Mouse (Mus musculus): Measurements from ENCODE around the gene Gm27027. TPM values are rescaled to one million over a fixed set of nuclear protein-coding genes. Genes with fewer than 3 reads are reported as not detected.

The Gm27027 gene
- polyA plus RNA-seq, 1 experiment from 2014 or later = not detected

- DNase-seq (ENCODE audit: low spot score) (no peak), ATAC-seq (replicated peaks; ENCODE audit: low FRiP score, low TSS enrichment, low read depth) (no peak)
- H3K36me3 ChIP-seq (ENCODE audit: control insufficient read depth, insufficient read depth, low read length) = no peaks in the 10 kb centered on the region
- no peaks in the 10 kb centered on the region for H3K9me3 ChIP-seq (ENCODE audit: control insufficient read depth, low read length)
- no peak overlapping the region for H3K4me3 ChIP-seq (ENCODE audit: low read depth, low read length)
- H3K27me3 ChIP-seq (replicated peaks; ENCODE audit: control insufficient read depth, insufficient read depth, low read length) = no peaks in the 10 kb centered on the region
- no peak overlapping the region for H3K27ac ChIP-seq (ENCODE audit: low read depth)
- WGBS = 57% methylated on average over 6 of the region's 6 CpGs
- no peak overlapping the region for H3K9ac ChIP-seq (ENCODE audit: low read length)
- H3K4me1 ChIP-seq (replicated peaks; ENCODE audit: control insufficient read depth, insufficient read depth, low read length) = no peaks in the 10 kb centered on the region
- no peak overlapping the region for H3K4me2 ChIP-seq (ENCODE audit: low read length)
These were observed 28.5 kb upstream of the Gm27027 start for GRCm38 (mm10) chr2:94024637-94025036.

DNA sequence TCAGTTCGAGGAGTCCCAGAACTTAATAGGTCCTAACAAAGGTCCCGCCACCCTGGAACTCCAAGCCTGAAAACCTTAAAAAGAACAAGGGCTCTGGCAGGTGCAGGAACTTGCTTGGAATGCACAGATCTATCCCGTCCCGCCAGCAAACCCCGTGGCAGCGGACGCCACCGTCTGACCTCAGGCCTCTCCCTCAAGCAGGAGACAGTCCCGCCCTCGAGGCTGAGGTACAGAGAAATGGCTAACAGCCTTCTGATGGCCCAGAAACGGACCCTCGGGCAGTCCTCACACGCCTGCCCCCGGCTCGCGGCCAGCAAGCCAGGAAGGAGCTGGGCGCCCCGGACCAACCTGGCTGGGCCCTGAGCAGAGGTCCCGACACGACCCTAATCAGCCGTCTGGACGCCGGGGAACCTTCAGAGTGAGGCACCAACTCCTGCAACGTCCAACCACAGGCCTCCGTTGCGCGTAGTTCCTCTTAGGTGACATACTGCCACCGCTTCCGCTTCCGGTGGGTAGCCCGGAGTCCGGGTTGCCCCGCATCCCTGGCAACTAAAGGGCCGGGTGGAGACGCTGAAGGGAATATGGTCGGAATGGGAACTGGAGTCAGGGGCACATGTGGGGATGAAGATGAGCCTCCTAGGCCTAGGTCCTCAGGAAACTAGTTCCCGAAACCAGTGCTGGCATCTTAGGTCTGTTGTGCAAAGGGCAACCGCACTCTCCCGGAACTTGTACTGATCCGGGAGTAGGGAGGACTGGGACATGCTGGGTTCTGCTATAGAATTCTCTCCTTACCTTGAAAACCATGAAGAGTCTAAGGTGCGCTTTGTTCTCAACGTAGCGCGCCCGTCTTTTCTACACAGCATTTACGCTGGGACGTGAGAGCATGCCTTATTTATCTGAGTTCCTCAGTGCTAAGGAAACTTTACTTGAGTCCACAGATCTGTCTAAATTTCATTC lies 14.5 kb upstream of the Gm27027 start, which contains the start of gene Alkbh3:
TSS of gene Alkbh3 (minus strand) at position 473 of the 957 bp plus-strand sequence.
- WGBS = 6% methylated on average over 47 of the region's 47 CpGs

GRCm38 (mm10) chr2:94002331-94002730 lies 6.2 kb upstream of the Gm27027 start:
- no peak overlapping the region for H3K4me3 ChIP-seq (ENCODE audit: low read depth, low read length)
- no peaks in the 10 kb centered on the region for H3K9me3 ChIP-seq (ENCODE audit: control insufficient read depth, low read length)
- peaks cover 93% of the 10 kb centered on the region for H3K36me3 ChIP-seq (ENCODE audit: control insufficient read depth, insufficient read depth, low read length)
- ATAC-seq (replicated peaks; ENCODE audit: low FRiP score, low TSS enrichment, low read depth) = 0 out of 2 replicates have a peak, but pooled peaks have one; percentile 40
- WGBS = 8% methylated on average over 2 of the region's 2 CpGs
- H3K4me2 ChIP-seq (ENCODE audit: low read length) = no peak overlapping the region
- no peak overlapping the region for H3K27ac ChIP-seq (ENCODE audit: low read depth)
- no peak overlapping the region for H3K9ac ChIP-seq (ENCODE audit: low read length)
- H3K27me3 ChIP-seq (replicated peaks; ENCODE audit: control insufficient read depth, insufficient read depth, low read length) = no peaks in the 10 kb centered on the region
- no peaks in the 10 kb centered on the region for H3K4me1 ChIP-seq (replicated peaks; ENCODE audit: control insufficient read depth, insufficient read depth, low read length)
- DNase-seq (ENCODE audit: low spot score) = peak; percentile 98

More for the DNA sequence above, 14.5 kb upstream of the Gm27027 start, which contains the start of gene Alkbh3:
- ATAC-seq (replicated peaks; ENCODE audit: low FRiP score, low TSS enrichment, low read depth) (peak; percentile 98), DNase-seq (ENCODE audit: low spot score) (peak; percentile 99)
- H3K9ac ChIP-seq (ENCODE audit: low read length) = peak within 1 kb of the TSS; percentile 80
- peak within 1 kb of the TSS; percentile 75 for H3K4me3 ChIP-seq (ENCODE audit: low read depth, low read length)
- H3K36me3 ChIP-seq (ENCODE audit: control insufficient read depth, insufficient read depth, low read length) = peaks cover 29% of the 10 kb centered on the region
- H3K4me2 ChIP-seq (ENCODE audit: low read length) = peak within 1 kb of the TSS; percentile 88
- peak within 1 kb of the TSS; percentile 38; the same call in 1 of the 2 replicates for H3K27ac ChIP-seq (ENCODE audit: low read depth)
- no peaks in the 10 kb centered on the region; the same call in 1 of the 2 replicates for H3K4me1 ChIP-seq (replicated peaks; ENCODE audit: control insufficient read depth, insufficient read depth, low read length)
- H3K9me3 ChIP-seq (ENCODE audit: control insufficient read depth, low read length) = no peaks in the 10 kb centered on the region
- H3K27me3 ChIP-seq (replicated peaks; ENCODE audit: control insufficient read depth, insufficient read depth, low read length) = no peaks in the 10 kb centered on the region

GRCm38 (mm10) chr2:94001918-94002317 lies 5.8 kb upstream of the Gm27027 start:
- H3K36me3 ChIP-seq (ENCODE audit: control insufficient read depth, insufficient read depth, low read length) = peaks cover 93% of the 10 kb centered on the region
- ATAC-seq (replicated peaks; ENCODE audit: low FRiP score, low TSS enrichment, low read depth) = no peak
- WGBS = 79% methylated on average over 4 of the region's 4 CpGs

GRCm38 (mm10) chr2:94001411-94001810 lies 5.3 kb upstream of the Gm27027 start:
- Histone ChIP-seq H3K27ac (ENCODE audit: low read depth) (no peak overlapping the region; the same call in 1 of the 2 replicates), H3K4me2 (ENCODE audit: low read length) (no peak overlapping the region), H3K9me3 (ENCODE audit: control insufficient read depth, low read length) (no peaks in the 10 kb centered on the region), H3K4me3 (ENCODE audit: low read depth, low read length) (no peak overlapping the region), H3K4me1 (replicated peaks; ENCODE audit: control insufficient read depth, insufficient read depth, low read length) (no peaks in the 10 kb centered on the region), H3K27me3 (replicated peaks; ENCODE audit: control insufficient read depth, insufficient read depth, low read length) (no peaks in the 10 kb centered on the region), H3K36me3 (ENCODE audit: control insufficient read depth, insufficient read depth, low read length) (peaks cover 93% of the 10 kb centered on the region), H3K9ac (ENCODE audit: low read length) (no peak overlapping the region)
- ATAC-seq (replicated peaks; ENCODE audit: low FRiP score, low TSS enrichment, low read depth) (no peak), DNase-seq (ENCODE audit: low spot score) (no peak)
- WGBS = 76% methylated on average over 6 of the region's 6 CpGs

More at GRCm38 (mm10) chr2:94001918-94002317, 5.8 kb upstream of the Gm27027 start:
- DNase-seq (ENCODE audit: low spot score) = no peak
- H3K4me1 ChIP-seq (replicated peaks; ENCODE audit: control insufficient read depth, insufficient read depth, low read length) = no peaks in the 10 kb centered on the region
- H3K27me3 ChIP-seq (replicated peaks; ENCODE audit: control insufficient read depth, insufficient read depth, low read length) = no peaks in the 10 kb centered on the region
- no peak overlapping the region; the same call in 1 of the 2 replicates for H3K27ac ChIP-seq (ENCODE audit: low read depth)
- no peak overlapping the region for H3K9ac ChIP-seq (ENCODE audit: low read length)
- H3K9me3 ChIP-seq (ENCODE audit: control insufficient read depth, low read length) = no peaks in the 10 kb centered on the region
- no peak overlapping the region for H3K4me3 ChIP-seq (ENCODE audit: low read depth, low read length)
- H3K4me2 ChIP-seq (ENCODE audit: low read length) = no peak overlapping the region

- no peaks in the 10 kb centered on the region for H3K9me3 ChIP-seq (ENCODE audit: control insufficient read depth, low read length)
- H3K27me3 ChIP-seq (replicated peaks; ENCODE audit: control insufficient read depth, insufficient read depth, low read length) = no peaks in the 10 kb centered on the region
- no peak overlapping the region for H3K27ac ChIP-seq (ENCODE audit: low read depth)
- DNase-seq (ENCODE audit: low spot score) = no peak
- no peak overlapping the region for H3K9ac ChIP-seq (ENCODE audit: low read length)
- H3K4me3 ChIP-seq (ENCODE audit: low read depth, low read length) = no peak overlapping the region
- no peaks in the 10 kb centered on the region for H3K4me1 ChIP-seq (replicated peaks; ENCODE audit: control insufficient read depth, insufficient read depth, low read length)
- peaks cover 79% of the 10 kb centered on the region for H3K36me3 ChIP-seq (ENCODE audit: control insufficient read depth, insufficient read depth, low read length)
- H3K4me2 ChIP-seq (ENCODE audit: low read length) = no peak overlapping the region
- no peak for ATAC-seq (replicated peaks; ENCODE audit: low FRiP score, low TSS enrichment, low read depth)
- 73% methylated on average over 3 of the region's 3 CpGs for WGBS
These were observed 3.3 kb downstream of the Gm27027 start for GRCm38 (mm10) chr2:93992810-93993209.

- no peak for ATAC-seq (replicated peaks; ENCODE audit: low FRiP score, low TSS enrichment, low read depth)
- no peak overlapping the region for H3K4me2 ChIP-seq (ENCODE audit: low read length)
- no peaks in the 10 kb centered on the region for H3K4me1 ChIP-seq (replicated peaks; ENCODE audit: control insufficient read depth, insufficient read depth, low read length)
- H3K9me3 ChIP-seq (ENCODE audit: control insufficient read depth, low read length) = no peaks in the 10 kb centered on the region
- H3K9ac ChIP-seq (ENCODE audit: low read length) = no peak overlapping the region
- WGBS = 66% methylated on average over 5 of the region's 5 CpGs
- H3K4me3 ChIP-seq (ENCODE audit: low read depth, low read length) = no peak overlapping the region
- no peaks in the 10 kb centered on the region for H3K27me3 ChIP-seq (replicated peaks; ENCODE audit: control insufficient read depth, insufficient read depth, low read length)
- no peak overlapping the region for H3K27ac ChIP-seq (ENCODE audit: low read depth)
- H3K36me3 ChIP-seq (ENCODE audit: control insufficient read depth, insufficient read depth, low read length) = peaks cover 79% of the 10 kb centered on the region
- DNase-seq (ENCODE audit: low spot score) = no peak
These were observed 3.9 kb downstream of the Gm27027 start for GRCm38 (mm10) chr2:93992259-93992658.

DNA sequence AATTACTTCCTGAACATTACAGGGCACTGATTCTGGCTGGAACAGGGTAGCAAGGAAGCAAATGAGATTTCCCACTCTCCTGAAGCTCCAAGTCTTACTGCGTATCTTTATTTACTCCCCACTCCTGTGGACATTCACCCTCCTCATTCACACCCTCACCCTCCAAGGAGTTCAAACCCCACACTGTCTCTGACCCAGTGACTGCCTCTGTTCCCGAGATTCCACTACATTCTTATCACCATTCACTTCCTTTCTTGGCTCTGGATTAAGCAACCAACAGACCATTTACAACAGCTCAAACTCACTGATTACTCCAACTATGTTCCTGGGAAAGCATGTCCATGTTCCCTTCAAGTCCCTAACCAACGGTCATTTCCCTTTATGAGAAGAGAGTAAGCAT lies 4.8 kb downstream of the Gm27027 start:
- H3K4me1 ChIP-seq (replicated peaks; ENCODE audit: control insufficient read depth, insufficient read depth, low read length) = no peaks in the 10 kb centered on the region
- no peak overlapping the region for H3K27ac ChIP-seq (ENCODE audit: low read depth)
- H3K27me3 ChIP-seq (replicated peaks; ENCODE audit: control insufficient read depth, insufficient read depth, low read length) = no peaks in the 10 kb centered on the region
- peaks cover 74% of the 10 kb centered on the region for H3K36me3 ChIP-seq (ENCODE audit: control insufficient read depth, insufficient read depth, low read length)
- no peak for ATAC-seq (replicated peaks; ENCODE audit: low FRiP score, low TSS enrichment, low read depth)
- no peak overlapping the region for H3K9ac ChIP-seq (ENCODE audit: low read length)
- no peak for DNase-seq (ENCODE audit: low spot score)
- WGBS = 83% methylated on average over 3 of the region's 3 CpGs
- no peak overlapping the region for H3K4me3 ChIP-seq (ENCODE audit: low read depth, low read length)
- H3K4me2 ChIP-seq (ENCODE audit: low read length) = no peak overlapping the region
- H3K9me3 ChIP-seq (ENCODE audit: control insufficient read depth, low read length) = no peaks in the 10 kb centered on the region

Data from intestine, embryonic 14.5 days (tissue).